Mouse (Mus musculus) heart, postnatal 0 days (tissue): Measurements from ENCODE around the gene Kdm5b. TPM values are rescaled to one million over a fixed set of nuclear protein-coding genes. Genes with fewer than 3 reads are reported as not detected.

Source experiments
- ATAC-seq: fragments of 200-750 bp; cut with Nextera tagmentation; 2 replicates; pipeline ENCODE4 v1.8.0; 2017; ENCODE audit warnings: low read depth, moderate number of reproducible peaks, moderate library complexity; ENCODE audit not compliant: insufficient read depth
- DNase-seq: peaks from one replicate; pipeline ENCODE4 v3.0.0-alpha.2; 2016; ENCODE audit warnings: low spot score
- H3K27ac ChIP-seq: fragments of 300-500 bp; sonication (generic); 2 replicates; pipeline ENCODE4 v1.5.1; 2014; ENCODE audit warnings: low read depth, mild to moderate bottlenecking
- H3K27me3 ChIP-seq: fragments of 300-500 bp; sonication (generic); 2 replicates; pipeline ENCODE4 v1.6.1; 2014; ENCODE audit warnings: low read length, mixed read lengths; ENCODE audit not compliant: control insufficient read depth, insufficient read depth
- H3K36me3 ChIP-seq: fragments of 300-500 bp; sonication (generic); replicated peaks from 2 replicates; pipeline ENCODE4 v1.6.1; 2014; ENCODE audit warnings: low read length, mixed read lengths; ENCODE audit not compliant: control insufficient read depth, insufficient read depth
- H3K4me1 ChIP-seq: fragments of 300-500 bp; sonication (generic); 2 replicates; pipeline ENCODE4 v1.6.1; 2014; ENCODE audit warnings: antibody characterized with exemption; ENCODE audit not compliant: control insufficient read depth, insufficient read depth
- H3K4me2 ChIP-seq: fragments of 300-500 bp; sonication (generic); 2 replicates; pipeline ENCODE4 v1.6.1; 2014; ENCODE audit warnings: low read depth, mild to moderate bottlenecking, low read length, moderate library complexity
- H3K4me3 ChIP-seq: fragments of 300-500 bp; sonication (generic); 2 replicates; pipeline ENCODE4 v1.5.1; 2014; ENCODE audit warnings: low read depth, low read length
- H3K9ac ChIP-seq: fragments of 300-500 bp; sonication (generic); replicated peaks from 2 replicates; pipeline ENCODE4 v1.6.1; 2014; ENCODE audit warnings: low read depth, low read length, mixed read lengths
- H3K9me3 ChIP-seq: fragments of 300-500 bp; sonication (generic); replicated peaks from 2 replicates; pipeline ENCODE4 v1.6.1; 2016; ENCODE audit warnings: low read length; ENCODE audit not compliant: control insufficient read depth
- CTCF ChIP-seq: IDR thresholded peaks from 2 replicates; pipeline ENCODE4 v1.5.1; 2016; ENCODE audit warnings: antibody characterized with exemption, control low read depth, low read depth
- EP300 ChIP-seq: IDR thresholded peaks from 2 replicates; pipeline ENCODE4 v1.6.1; 2016; ENCODE audit warnings: antibody characterized with exemption, low read depth
- WGBS: fragments of 180-500 bp; shearing (Covaris S2); extraction: QIAGEN DNeasy Blood & Tissue Kit; methylation state at CpG from one replicate; pipeline ENCODE4 v1.1.7; 2014; 5-methylcytosine and 5-hydroxymethylcytosine counted together
- polyA plus RNA-seq: library from polyadenylated mRNA; unstranded; fragments of >200 nt; fragmentation: Nextera tagmentation; extraction: Ambion mirVana; gene quantifications from 2 replicates; pipeline ENCODE4 v1.2.1, GENCODE M21; 2015
- total RNA-seq: library from RNA; depleted of rRNA; stranded (reverse); fragments of >200 nt; gene quantifications from 2 replicates; pipeline ENCODE4 v1.2.3, GENCODE M21; 2014; ENCODE audit warnings: low replicate concordance

Gene Kdm5b
- total and polyA plus RNA-seq, 2 experiments from 2014 or later, result 19.0 to 30.1 TPM

DNA sequence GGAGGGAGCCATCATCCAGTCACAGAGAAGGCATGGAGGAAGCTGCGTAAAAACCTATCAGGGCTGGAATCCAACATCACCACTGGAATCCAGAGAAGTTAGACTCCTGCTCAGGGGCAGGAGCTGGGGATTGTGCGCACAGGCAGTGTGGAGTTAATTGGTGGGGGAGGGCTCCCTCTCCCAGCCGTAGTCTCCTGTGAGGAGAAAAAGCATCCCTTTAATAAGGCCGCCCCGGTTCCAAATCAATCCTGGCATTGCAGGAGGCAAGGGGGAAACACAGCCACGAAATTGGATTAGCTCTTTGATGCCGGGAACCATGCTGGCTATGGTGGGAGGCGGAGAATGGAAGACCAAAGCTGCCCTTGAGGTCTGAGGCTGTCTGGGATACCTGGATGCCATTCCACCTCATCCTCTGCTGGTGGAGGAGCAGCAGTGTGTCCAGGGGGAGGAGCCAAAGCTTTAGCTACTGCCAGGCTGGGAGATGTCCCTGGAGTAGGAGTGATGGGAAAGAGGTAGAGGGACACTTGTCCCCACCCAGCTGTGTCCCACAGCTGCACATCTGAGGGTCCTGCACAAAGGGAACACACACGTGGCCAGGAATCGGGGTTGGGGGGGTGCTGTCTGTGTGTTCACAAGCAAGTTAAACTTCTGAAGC, 93.8 kb downstream of the Kdm5b start:
- 27% methylated on average over 10 of the region's 10 CpGs for WGBS
- H3K36me3 ChIP-seq, result no peaks in the 10 kb centered on the region
- no peak for ATAC-seq
- H3K4me2 ChIP-seq, result no peak overlapping the region
- H3K4me3 ChIP-seq, result no peak overlapping the region
- TF ChIP-seq EP300 (no peak), CTCF (no peak)
- no peak overlapping the region for H3K27ac ChIP-seq
- no peak for DNase-seq
- H3K27me3 ChIP-seq, result peaks cover 29% of the 10 kb centered on the region
- H3K9ac ChIP-seq, result no peak overlapping the region
- H3K9me3 ChIP-seq, result no peaks in the 10 kb centered on the region
- no peaks in the 10 kb centered on the region for H3K4me1 ChIP-seq

DNA sequence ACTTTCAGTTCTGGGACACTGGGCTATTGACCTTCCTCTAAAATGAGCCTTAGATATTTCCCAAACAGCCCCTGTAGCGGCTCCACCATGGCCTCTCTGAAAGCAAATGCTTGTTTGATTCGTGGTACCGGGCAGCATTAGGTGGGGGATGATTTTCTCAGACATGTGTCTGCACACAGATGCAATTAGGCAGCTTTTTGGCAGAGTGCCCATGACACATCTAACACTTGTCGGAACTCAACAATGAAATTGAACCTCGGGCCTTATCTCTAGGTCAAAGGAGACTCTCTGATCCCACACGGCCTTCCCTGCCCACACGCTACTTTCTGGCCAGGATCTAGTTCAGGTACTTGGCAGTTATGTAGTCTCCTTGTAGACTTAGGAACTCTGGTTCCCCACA, 98.9 kb downstream of the Kdm5b start:
- no peak for DNase-seq
- Histone ChIP-seq H3K27me3 (peaks cover 10% of the 10 kb centered on the region; the same call in 1 of the 2 replicates), H3K4me1 (no peaks in the 10 kb centered on the region), H3K4me3 (no peak overlapping the region), H3K9ac (no peak overlapping the region), H3K9me3 (no peaks in the 10 kb centered on the region), H3K4me2 (no peak overlapping the region), H3K36me3 (no peaks in the 10 kb centered on the region), H3K27ac (no peak overlapping the region)
- no peak for ATAC-seq
- WGBS, result 12% methylated on average over 7 of the region's 7 CpGs
- TF ChIP-seq EP300 (no peak), CTCF (no peak)

DNA sequence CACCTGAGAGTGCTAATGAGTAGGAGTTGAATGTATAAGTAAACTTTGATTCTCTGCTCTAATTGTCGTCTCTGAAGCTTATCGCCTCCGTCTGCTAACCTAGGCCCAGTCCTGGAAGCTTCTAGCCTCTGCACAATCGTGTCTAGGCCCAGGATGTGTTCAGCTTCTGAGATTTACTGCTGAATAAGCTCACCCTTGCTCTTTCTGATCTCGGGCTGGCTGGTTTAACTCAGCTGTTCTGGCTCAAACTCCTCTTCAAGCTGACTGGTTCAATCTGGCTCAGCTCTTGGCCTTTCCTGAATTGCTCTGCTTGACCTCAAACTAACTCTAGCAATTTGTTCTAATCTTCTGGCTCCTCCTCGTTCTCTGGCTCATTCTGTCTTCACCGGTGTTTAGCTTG, 100.2 kb downstream of the Kdm5b start:
- no peaks in the 10 kb centered on the region for H3K9me3 ChIP-seq
- 54% methylated on average over 7 of the region's 7 CpGs for WGBS
- no peak for DNase-seq

DNA sequence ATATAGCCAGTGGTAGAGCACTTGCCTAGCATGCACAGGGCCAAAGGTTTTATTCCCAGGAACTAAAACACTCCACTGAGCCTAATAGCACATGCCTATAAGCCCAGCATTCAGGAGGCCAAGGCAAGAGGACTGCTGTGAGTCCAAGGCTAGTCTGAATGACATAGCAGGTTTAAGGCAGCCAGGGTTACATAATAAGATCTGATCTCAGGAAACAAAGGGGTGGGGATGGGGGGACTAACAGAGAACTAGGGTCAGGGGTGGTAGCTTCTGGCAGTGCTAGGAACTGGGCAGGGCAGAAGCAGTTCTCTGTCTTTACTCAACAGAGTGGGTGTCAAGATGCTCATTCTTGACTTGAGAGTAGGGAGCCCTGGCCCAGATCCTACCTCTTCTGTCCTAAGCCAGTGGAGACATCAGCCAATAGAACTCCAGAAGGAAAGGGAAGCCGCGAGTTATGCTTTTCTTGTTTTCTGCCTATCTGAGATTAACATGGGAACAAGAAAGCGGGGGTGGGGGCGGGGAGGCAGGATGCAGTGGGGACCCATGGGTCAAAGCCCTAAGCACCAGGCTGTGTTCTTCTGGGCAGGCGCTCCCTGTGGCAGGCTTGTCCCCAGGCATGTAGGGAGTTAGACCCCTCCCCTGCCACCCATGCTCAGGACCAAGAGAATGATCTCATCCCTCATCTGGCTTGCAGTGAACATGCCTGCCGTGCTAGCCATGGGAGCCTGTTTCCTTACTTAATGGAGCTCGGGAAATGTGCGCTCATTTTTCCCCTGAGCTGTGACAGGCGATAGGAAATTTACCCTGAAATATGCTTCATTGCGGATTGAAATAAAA, 111.5 kb downstream of the Kdm5b start:
- H3K27ac ChIP-seq, result no peak overlapping the region
- H3K4me1 ChIP-seq, result no peaks in the 10 kb centered on the region
- no peaks in the 10 kb centered on the region for H3K36me3 ChIP-seq
- no peaks in the 10 kb centered on the region for H3K9me3 ChIP-seq
- ATAC-seq, result no peak
- H3K27me3 ChIP-seq, result no peaks in the 10 kb centered on the region
- H3K4me2 ChIP-seq, result no peak overlapping the region
- TF ChIP-seq EP300 (no peak), CTCF (no peak)
- 71% methylated on average over 10 of the region's 10 CpGs for WGBS
- DNase-seq, result no peak
- no peak overlapping the region for H3K9ac ChIP-seq
- H3K4me3 ChIP-seq, result no peak overlapping the region

More for the DNA sequence above, 100.2 kb downstream of the Kdm5b start:
- H3K9ac ChIP-seq, result no peak overlapping the region
- TF ChIP-seq EP300, result no peak
- TF ChIP-seq CTCF, result no peak
- no peak overlapping the region for H3K4me2 ChIP-seq
- no peak overlapping the region for H3K27ac ChIP-seq
- H3K4me1 ChIP-seq, result no peaks in the 10 kb centered on the region
- no peaks in the 10 kb centered on the region for H3K36me3 ChIP-seq
- H3K4me3 ChIP-seq, result no peak overlapping the region
- no peak for ATAC-seq
- peaks cover 4% of the 10 kb centered on the region; the same call in 1 of the 2 replicates for H3K27me3 ChIP-seq

DNA sequence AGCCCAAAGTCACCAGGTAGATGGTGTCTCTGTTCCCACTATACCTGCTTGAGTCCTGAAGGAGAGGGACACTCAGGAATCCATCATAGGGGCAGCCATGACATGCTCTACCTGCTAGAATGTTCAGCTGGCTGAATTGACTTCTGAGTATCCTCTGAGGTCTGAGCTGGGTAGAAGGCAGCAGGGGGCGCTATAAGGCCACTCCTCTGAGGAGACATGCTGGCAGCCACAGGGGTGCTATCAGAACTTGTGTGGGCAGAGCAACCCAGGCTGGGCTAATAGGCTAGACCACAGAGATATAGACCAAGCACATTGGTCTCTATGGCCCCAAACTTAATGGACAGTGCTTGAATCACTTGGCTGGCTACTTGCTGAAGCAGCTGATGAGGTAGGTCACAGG, 114.3 kb downstream of the Kdm5b start:
- H3K4me2 ChIP-seq, result no peak overlapping the region
- H3K4me3 ChIP-seq, result no peak overlapping the region
- DNase-seq (no peak), ATAC-seq (no peak)
- H3K4me1 ChIP-seq, result no peaks in the 10 kb centered on the region
- H3K36me3 ChIP-seq, result no peaks in the 10 kb centered on the region
- no peaks in the 10 kb centered on the region for H3K9me3 ChIP-seq
- TF ChIP-seq EP300 (no peak), CTCF (no peak)
- H3K27ac ChIP-seq, result no peak overlapping the region
- no peak overlapping the region for H3K9ac ChIP-seq
- H3K27me3 ChIP-seq, result no peaks in the 10 kb centered on the region
- WGBS, result 0% methylated on average over 1 of the region's 1 CpGs
